Comparison of ENCODE assay signal across 8 mouse cellular contexts in the genomic region with DNA sequence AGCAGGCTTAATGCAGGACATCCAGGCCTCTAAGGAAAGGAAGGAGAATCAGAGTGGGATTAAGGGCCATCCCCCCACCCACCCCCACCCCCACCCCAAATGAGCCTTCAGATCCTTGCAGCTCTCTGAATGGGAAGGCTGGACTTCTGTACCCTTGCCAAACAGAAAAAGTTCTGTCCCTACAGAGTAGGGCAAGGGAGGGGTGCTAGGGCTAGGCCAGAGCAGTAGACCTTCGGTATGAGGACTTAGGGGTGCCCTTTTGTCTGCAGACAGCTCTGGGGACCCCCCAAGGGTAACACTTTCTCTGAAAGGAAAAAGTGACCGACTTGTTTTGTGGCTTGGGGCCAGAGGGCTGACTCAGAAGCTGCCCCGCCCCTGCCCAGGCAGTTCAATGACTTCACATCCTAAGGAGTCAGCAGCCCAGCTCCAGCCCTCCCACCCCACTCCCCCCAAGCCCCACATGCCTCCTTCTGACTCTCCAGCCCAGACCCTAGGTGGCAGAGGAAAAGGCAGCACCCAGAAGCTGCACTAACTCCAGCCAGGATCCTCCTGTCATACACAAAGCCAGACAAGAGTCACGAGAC.
DNase-seq lines count a peak whose midpoint lies in the region; ATAC-seq lines count a peak whose summit lies in the region.

No protein-coding gene starts in this region.

- peak; percentile 23 for DNase-seq in embryo, embryonic 10.5 days (ENCODE audit: low spot score)
- no peak for DNase-seq in embryo, embryonic 10 days (ENCODE audit: low spot score)
- DNase-seq in embryonic facial prominence, embryonic 11.5 days (ENCODE audit: low spot score), result peak; percentile 23
- DNase-seq in heart, postnatal 36 days, result peak; percentile 75 to 77
- DNase-seq in lung, adult 18-20 months, result peak; percentile 75 to 80
- no peak for DNase-seq in cerebellum, postnatal 14 days
- DNase-seq in layer of hippocampus, adult 9-10 months (ENCODE audit: low spot score), result no peak
- DNase-seq in spleen, postnatal 10 days (ENCODE audit: low spot score in 2 of 2), result no peak

- H3K27ac ChIP-seq in embryonic facial prominence, embryonic 11.5 days (replicated peaks; ENCODE audit: low read depth, low read length), result 0 out of 2 replicates have a peak overlapping the region, but pooled peaks have one; percentile 8

- intact Hi-C loops in heart, postnatal 36 days (cut with DNase I), result loop anchor here (1.0 kb wide), 1 partner anchor 32 kb away; no protein-coding TSS in a partner anchor

- no peaks in the 10 kb centered on the region for H3K9me3 ChIP-seq in embryonic facial prominence, embryonic 11.5 days (replicated peaks; ENCODE audit: control insufficient read depth, low read length)

- no peaks in the 10 kb centered on the region; the same call in none of the 2 replicates for H3K36me3 ChIP-seq in embryonic facial prominence, embryonic 11.5 days (replicated peaks; ENCODE audit: control insufficient read depth, insufficient read depth, low read depth, low read length)

- WGBS in embryonic facial prominence, embryonic 11.5 days, result 34% methylated on average over 4 of the region's 4 CpGs

- H3K4me3 ChIP-seq in embryonic facial prominence, embryonic 11.5 days (ENCODE audit: low read depth, low read length), result no peak overlapping the region

- no peaks in the 10 kb centered on the region; the same call in 1 of the 2 replicates for H3K4me1 ChIP-seq in embryonic facial prominence, embryonic 11.5 days (ENCODE audit: control insufficient read depth, insufficient read depth, low read length)

- H3K27me3 ChIP-seq in embryonic facial prominence, embryonic 11.5 days (ENCODE audit: control insufficient read depth, insufficient read depth, low read length), result no peaks in the 10 kb centered on the region

- no peak; the same call in 1 of the 2 replicates for ATAC-seq in embryonic facial prominence, embryonic 11.5 days (replicated peaks; ENCODE audit: insufficient number of reproducible peaks, low FRiP score, low TSS enrichment, low read depth)

- no peak overlapping the region for H3K4me2 ChIP-seq in embryonic facial prominence, embryonic 11.5 days (ENCODE audit: low read depth, low read length)

- H3K9ac ChIP-seq in embryonic facial prominence, embryonic 11.5 days (replicated peaks; ENCODE audit: low read length), result no peak overlapping the region

Comparison
In these comparisons a context has a peak if more than half of its experiments do, and no peak if none do; other contexts are left out.
1. DNase-seq: peak in embryo, embryonic 10.5 days (single experiment), embryonic facial prominence, embryonic 11.5 days (single experiment), heart, postnatal 36 days (2 of 2) and lung, adult 18-20 months (2 of 2); none in embryo, embryonic 10 days (single experiment), cerebellum, postnatal 14 days (0 of 2), layer of hippocampus, adult 9-10 months (single experiment) and spleen, postnatal 10 days (0 of 2).